Mouse (Mus musculus) liver, embryonic 11.5 days (tissue): ENCODE measurements around the gene Adcy4. TPM values are rescaled to one million over a fixed set of nuclear protein-coding genes. Genes with fewer than 3 reads are reported as not detected.

Experiments used
- ATAC-seq: fragments of 200-750 bp; cut with Nextera tagmentation; replicated peaks from 2 replicates; pipeline ENCODE4 v1.8.0; 2017; ENCODE audit warnings: moderate number of reproducible peaks, mild to moderate bottlenecking, moderate TSS enrichment, moderate library complexity; ENCODE audit not compliant: low FRiP score
- DNase-seq: peaks from one replicate; pipeline ENCODE4 v3.0.0-alpha.2; 2017; ENCODE audit warnings: low spot score
- H3K27ac ChIP-seq: fragments of 300-500 bp; sonication (generic); 2 replicates; pipeline ENCODE4 v1.5.1; 2014; ENCODE audit warnings: mild to moderate bottlenecking, low read depth, low read length, control low read depth
- H3K27me3 ChIP-seq: fragments of 300-500 bp; sonication (generic); replicated peaks from 2 replicates; pipeline ENCODE4 v1.6.1; 2014; ENCODE audit warnings: low read length, mixed read lengths; ENCODE audit not compliant: control insufficient read depth, insufficient read depth
- H3K36me3 ChIP-seq: fragments of 300-500 bp; sonication (generic); 2 replicates; pipeline ENCODE4 v1.6.1; 2014; ENCODE audit warnings: mild to moderate bottlenecking, low read length, moderate library complexity, mixed read lengths; ENCODE audit not compliant: control insufficient read depth, insufficient read depth
- H3K4me1 ChIP-seq: fragments of 300-500 bp; sonication (generic); replicated peaks from 2 replicates; pipeline ENCODE4 v1.6.1; 2014; ENCODE audit warnings: low read length, mixed read lengths; ENCODE audit not compliant: control insufficient read depth, insufficient read depth
- H3K4me2 ChIP-seq: fragments of 300-500 bp; sonication (generic); 2 replicates; pipeline ENCODE4 v1.6.1; 2014; ENCODE audit warnings: mild to moderate bottlenecking, control low read depth, moderate library complexity
- H3K4me3 ChIP-seq: fragments of 300-500 bp; sonication (generic); 2 replicates; pipeline ENCODE4 v1.5.1; 2014; ENCODE audit warnings: low read depth, low read length, control low read depth
- H3K9ac ChIP-seq: fragments of 300-500 bp; sonication (generic); 2 replicates; pipeline ENCODE4 v1.6.1; 2014; ENCODE audit warnings: low read depth, low read length, control low read depth
- H3K9me3 ChIP-seq: fragments of 300-500 bp; sonication (generic); 2 replicates; pipeline ENCODE4 v1.6.1; 2016; ENCODE audit warnings: low read length, inconsistent platforms, mixed read lengths; ENCODE audit not compliant: control insufficient read depth
- WGBS: fragments of 180-500 bp; shearing (Covaris S2); extraction: QIAGEN DNeasy Blood & Tissue Kit; methylation state at CpG from one replicate; pipeline ENCODE4 v1.1.7; 2014; 5-methylcytosine and 5-hydroxymethylcytosine counted together
- polyA plus RNA-seq: library from polyadenylated mRNA; unstranded; fragments of >200 nt; fragmentation: Nextera tagmentation; extraction: Ambion mirVana; gene quantifications from 2 replicates; pipeline ENCODE4 v1.2.1, GENCODE M21; 2014

Gene Adcy4
- polyA plus RNA-seq, 1 experiment from 2014 or later: 3.9 TPM

DNA sequence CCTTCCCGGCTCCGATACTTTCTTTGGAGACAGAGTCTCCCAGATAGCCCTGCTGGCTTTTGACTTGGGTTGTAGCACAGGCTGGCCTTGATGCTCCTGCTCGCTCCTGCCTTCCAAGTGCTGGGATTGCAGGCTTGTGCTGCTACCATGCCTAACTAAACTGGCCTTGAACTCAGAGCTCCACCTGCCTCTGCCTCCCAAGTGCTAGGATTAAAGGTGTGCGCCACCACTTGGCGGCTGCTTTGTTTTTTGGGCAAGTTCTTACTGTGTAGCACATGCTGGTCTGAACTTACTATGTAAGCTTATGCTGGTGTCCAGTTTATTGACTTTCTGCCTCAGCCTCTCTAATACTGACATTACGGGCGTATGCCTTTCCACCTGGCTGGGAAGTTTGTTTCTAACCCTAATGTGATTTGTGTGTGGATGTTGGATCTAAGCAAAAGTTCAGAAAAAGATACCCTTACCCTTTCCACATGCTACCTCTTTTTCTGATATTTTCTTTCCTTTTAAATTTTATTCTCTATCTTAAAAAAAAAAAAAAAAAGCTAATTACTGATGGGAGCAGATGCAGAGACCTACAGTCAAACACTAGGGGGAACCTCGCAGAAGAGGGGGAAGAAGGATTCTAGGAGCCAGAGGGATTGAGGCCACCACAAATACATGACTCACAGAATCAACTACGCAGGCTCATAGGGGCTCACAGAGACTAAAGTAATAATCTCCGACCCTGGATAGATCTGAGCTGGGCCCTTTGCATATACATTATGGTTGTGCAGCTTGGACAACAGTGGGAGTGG is 36.6 kb downstream of the Adcy4 start:
- peaks cover 19% of the 10 kb centered on the region for H3K4me1 ChIP-seq
- 79% methylated on average over 10 of the region's 10 CpGs for WGBS
- H3K4me2 ChIP-seq: peak overlapping the region; percentile 98
- H3K36me3 ChIP-seq: peaks cover 28% of the 10 kb centered on the region
- no peaks in the 10 kb centered on the region for H3K9me3 ChIP-seq
- peak overlapping the region; percentile 92; the same call in 1 of the 2 replicates for H3K9ac ChIP-seq
- DNase-seq (no peak), ATAC-seq (no peak)
- peak overlapping the region; percentile 96 for H3K4me3 ChIP-seq
- H3K27ac ChIP-seq: no peak overlapping the region
- no peaks in the 10 kb centered on the region for H3K27me3 ChIP-seq

DNA sequence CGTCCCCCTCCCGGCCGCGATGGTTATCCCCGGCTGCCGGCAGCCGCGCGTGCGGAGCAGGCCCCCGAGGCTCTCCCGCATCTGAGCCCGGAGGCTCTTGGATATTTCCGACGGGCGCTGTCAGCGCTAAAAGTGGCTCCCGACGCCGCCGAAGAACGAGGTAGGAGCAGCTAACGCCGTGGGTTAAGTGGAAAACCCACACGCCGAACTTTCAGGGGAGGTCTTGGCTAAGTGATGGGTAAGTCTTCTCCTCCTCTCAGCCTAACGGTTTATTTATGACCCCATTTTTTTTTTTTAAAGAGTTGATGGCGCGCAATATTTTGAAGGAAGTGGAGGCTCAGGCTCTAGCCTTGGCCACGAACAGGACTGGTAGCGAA is 38.0 kb downstream of the Adcy4 start:
- Histone ChIP-seq H3K9me3 (no peaks in the 10 kb centered on the region), H3K36me3 (peaks cover 16% of the 10 kb centered on the region), H3K4me1 (peaks cover 19% of the 10 kb centered on the region), H3K27ac (peak overlapping the region; percentile 73), H3K9ac (peak overlapping the region; percentile 92), H3K4me2 (peak overlapping the region; percentile 98), H3K4me3 (peak overlapping the region; percentile 96), H3K27me3 (no peaks in the 10 kb centered on the region)
- WGBS: 1% methylated on average over 31 of the region's 31 CpGs
- DNase-seq (peak; percentile 58), ATAC-seq (peak; percentile 2; the same call in 1 of the 2 replicates)

DNA sequence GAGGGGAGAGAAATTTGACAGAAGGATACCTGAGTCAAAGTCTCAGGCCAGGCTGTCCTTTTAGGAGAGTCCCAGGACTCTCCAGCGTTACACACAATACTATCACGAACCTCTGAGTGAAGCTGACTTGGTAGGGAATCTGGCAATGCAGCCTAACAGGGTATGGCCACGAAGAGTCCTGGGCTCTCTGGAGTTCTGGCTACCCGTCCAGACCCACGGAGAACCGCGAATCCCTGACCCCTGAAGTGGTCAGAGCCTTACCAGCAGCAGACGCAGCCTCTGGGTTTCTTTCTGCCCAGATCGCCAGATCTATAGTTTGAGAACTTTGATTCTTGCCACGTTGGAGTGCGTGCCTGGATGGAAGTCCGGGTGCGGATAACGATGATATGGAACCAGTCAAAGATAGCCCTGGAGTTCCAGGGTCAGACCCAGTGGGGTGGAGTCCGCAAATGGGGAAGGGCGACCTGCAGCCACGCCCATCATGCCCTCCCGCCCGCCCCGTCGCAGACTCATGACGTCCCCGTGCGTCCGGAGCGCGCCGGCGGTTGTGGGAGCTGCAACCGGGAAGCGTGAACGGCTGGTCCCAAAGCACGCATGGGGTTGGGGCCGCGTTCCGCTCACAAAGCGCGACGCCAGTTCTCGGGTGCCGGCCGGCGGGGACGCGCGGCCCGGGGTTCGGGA is 38.6 kb downstream of the Adcy4 start, which contains the start of the genes Dhrs1 and Nop9:
TSS of gene Dhrs1 (minus strand) at position 511 of the 681 bp plus-strand sequence.
TSS of gene Nop9 (plus strand) at position 514 of the 681 bp plus-strand sequence.
- peaks cover 12% of the 10 kb centered on the region for H3K36me3 ChIP-seq
- DNase-seq: peak; percentile 96
- H3K9ac ChIP-seq: peak within 1 kb of the TSS; percentile 92
- 2% methylated on average over 39 of the region's 48 CpGs for WGBS
- no peaks in the 10 kb centered on the region for H3K9me3 ChIP-seq
- ATAC-seq: peak; percentile 89
- no peaks in the 10 kb centered on the region for H3K27me3 ChIP-seq
- H3K4me3 ChIP-seq: peak within 1 kb of the TSS; percentile 96
- H3K4me1 ChIP-seq: peaks cover 19% of the 10 kb centered on the region
- H3K4me2 ChIP-seq: peak within 1 kb of the TSS; percentile 98
- H3K27ac ChIP-seq: peak within 1 kb of the TSS; percentile 73

DNA sequence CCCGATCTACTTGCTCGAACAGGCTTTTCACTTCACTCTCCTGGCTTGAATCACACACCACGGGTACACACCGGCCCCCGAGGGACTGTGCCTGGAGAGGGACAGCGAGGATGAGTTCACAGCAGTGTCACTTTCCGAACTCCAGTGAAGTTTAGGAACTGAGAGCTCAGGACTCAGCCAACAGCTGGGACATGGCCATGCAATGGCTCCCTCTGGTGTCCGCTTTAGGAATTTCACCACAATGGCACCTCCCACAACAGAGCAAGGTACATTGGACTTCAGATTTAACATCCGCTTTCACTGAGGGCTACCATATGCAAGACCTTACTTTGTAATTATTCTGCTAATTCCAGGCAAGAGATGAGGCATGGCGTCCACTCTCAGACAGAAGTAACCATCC is 40.2 kb downstream of the Adcy4 start:
- Histone ChIP-seq H3K4me3 (no peak overlapping the region), H3K9ac (peak overlapping the region; percentile 44; the same call in 1 of the 2 replicates), H3K36me3 (peaks cover 12% of the 10 kb centered on the region), H3K27me3 (no peaks in the 10 kb centered on the region), H3K4me1 (peaks cover 19% of the 10 kb centered on the region), H3K9me3 (no peaks in the 10 kb centered on the region), H3K27ac (no peak overlapping the region), H3K4me2 (peak overlapping the region; percentile 16)
- ATAC-seq (peak; percentile 68), DNase-seq (peak; percentile 78)
- WGBS: 22% methylated on average over 10 of the region's 10 CpGs

DNA sequence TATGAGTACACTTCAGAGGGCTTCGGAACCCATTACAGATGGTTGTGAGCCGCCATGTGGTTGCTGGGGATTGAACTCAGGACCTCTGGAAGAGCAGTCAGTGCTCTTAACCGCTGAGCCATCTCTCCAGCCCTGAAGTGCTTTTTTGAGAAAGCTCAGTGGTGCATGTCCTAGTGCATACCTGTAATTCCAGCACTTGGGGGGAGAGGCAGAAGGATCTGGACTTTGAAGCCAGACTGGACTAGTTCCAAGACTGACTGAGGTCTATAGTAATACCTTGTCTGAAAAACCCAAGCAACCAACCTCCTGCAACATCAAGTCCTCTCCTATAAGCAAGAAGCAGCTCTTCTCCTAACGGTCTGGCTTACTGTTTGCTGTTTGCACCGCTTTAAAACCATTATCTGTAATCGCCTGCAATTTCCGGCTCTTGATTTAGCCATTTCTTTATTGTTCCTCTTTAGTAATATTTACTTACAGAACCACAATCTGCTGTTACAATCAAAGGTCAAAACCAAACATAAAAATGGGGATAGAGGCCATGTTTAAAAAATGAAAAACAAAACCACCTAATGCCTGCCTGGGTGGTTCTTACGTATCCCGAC is 46.7 kb downstream of the Adcy4 start:
- ATAC-seq (no peak), DNase-seq (no peak)
- Histone ChIP-seq H3K27ac (no peak overlapping the region), H3K4me2 (no peak overlapping the region), H3K27me3 (no peaks in the 10 kb centered on the region), H3K4me3 (no peak overlapping the region), H3K9me3 (no peaks in the 10 kb centered on the region), H3K9ac (no peak overlapping the region), H3K4me1 (no peaks in the 10 kb centered on the region), H3K36me3 (peaks cover 14% of the 10 kb centered on the region; the same call in 1 of the 2 replicates)
- WGBS: 83% methylated on average over 9 of the region's 9 CpGs

DNA sequence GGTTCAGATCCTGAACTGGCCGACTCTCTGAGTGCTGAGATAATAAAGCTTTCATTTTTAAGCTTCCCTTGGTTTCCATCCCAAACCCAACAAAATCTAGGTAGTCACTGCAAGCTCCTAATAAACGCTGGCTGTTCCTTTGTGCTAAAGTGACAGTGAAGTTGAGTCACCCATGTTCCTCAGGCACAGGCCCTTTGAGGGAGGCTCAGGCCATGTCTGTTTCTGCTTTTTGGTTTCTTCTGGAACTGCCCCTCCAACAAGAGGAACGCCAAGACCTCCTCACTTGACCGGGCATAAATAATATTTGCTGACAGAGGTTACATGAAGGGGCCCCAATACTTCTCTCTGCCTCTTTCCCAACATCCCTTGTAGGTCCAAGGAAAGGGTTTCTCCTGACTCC is 48.1 kb downstream of the Adcy4 start:
- H3K27ac ChIP-seq: no peak overlapping the region
- no peaks in the 10 kb centered on the region for H3K9me3 ChIP-seq
- WGBS: 76% methylated on average over 4 of the region's 4 CpGs
- no peak for DNase-seq
- no peak overlapping the region for H3K4me2 ChIP-seq
- H3K4me1 ChIP-seq: no peaks in the 10 kb centered on the region
- H3K9ac ChIP-seq: no peak overlapping the region
- H3K27me3 ChIP-seq: no peaks in the 10 kb centered on the region
- H3K4me3 ChIP-seq: no peak overlapping the region
- peaks cover 14% of the 10 kb centered on the region; the same call in 1 of the 2 replicates for H3K36me3 ChIP-seq
- no peak for ATAC-seq

DNA sequence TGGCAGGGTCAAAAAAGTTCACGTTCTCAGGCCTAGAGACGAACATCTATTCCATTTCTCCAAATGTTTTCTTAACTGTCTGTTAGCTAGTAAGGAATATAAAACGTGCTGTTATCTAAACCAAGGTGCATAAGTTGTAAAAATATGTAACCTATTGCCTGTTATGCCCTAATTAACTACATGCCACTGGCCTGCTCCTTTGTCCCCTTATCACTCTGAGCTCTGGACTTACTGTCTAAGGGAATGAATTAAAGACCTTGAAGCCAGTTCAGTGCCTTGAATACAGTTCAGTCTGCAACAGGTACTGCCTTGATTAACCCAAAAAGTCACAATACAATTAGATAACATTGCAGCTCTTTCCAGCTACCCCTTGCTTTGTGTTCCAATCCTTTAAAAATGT is 48.6 kb downstream of the Adcy4 start:
- no peak overlapping the region for H3K9ac ChIP-seq
- WGBS: 55% methylated on average over 3 of the region's 3 CpGs
- no peaks in the 10 kb centered on the region for H3K27me3 ChIP-seq
- no peak overlapping the region for H3K4me3 ChIP-seq
- H3K27ac ChIP-seq: no peak overlapping the region
- H3K4me1 ChIP-seq: no peaks in the 10 kb centered on the region
- peaks cover 14% of the 10 kb centered on the region; the same call in 1 of the 2 replicates for H3K36me3 ChIP-seq
- no peak for DNase-seq
- no peak overlapping the region for H3K4me2 ChIP-seq
- H3K9me3 ChIP-seq: no peaks in the 10 kb centered on the region
- ATAC-seq: no peak

DNA sequence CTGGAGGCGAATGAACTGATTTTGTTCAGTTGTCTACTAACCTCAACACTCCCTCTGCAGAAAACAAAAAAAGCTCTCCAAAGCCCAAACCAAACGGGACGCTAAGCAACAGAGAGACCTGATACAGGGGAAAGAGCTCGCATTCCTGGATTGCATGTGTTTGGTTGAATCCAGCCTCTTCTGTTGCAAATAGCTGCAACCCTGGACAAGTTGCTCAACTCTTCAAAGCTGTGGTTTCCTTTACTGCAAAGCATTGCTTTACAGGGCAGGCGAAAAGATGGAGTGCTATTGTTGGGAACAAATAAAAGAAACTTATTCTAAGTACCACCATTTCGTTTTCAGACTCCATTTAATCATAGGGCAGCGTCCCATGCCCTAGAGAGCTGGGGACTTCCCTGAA is 49.0 kb downstream of the Adcy4 start:
- no peak overlapping the region for H3K9ac ChIP-seq
- no peak overlapping the region for H3K27ac ChIP-seq
- peaks cover 10% of the 10 kb centered on the region; the same call in 1 of the 2 replicates for H3K36me3 ChIP-seq
- DNase-seq (no peak), ATAC-seq (no peak)
- H3K4me3 ChIP-seq: no peak overlapping the region
- H3K4me1 ChIP-seq: no peaks in the 10 kb centered on the region
- H3K4me2 ChIP-seq: no peak overlapping the region
- H3K9me3 ChIP-seq: no peaks in the 10 kb centered on the region
- H3K27me3 ChIP-seq: no peaks in the 10 kb centered on the region
- WGBS: 73% methylated on average over 7 of the region's 7 CpGs
